Mouse (Mus musculus) hindbrain, embryonic 13.5 days (tissue): ENCODE results near the gene Btg3. TPM values are rescaled to one million over a fixed set of nuclear protein-coding genes. Genes with fewer than 3 reads are reported as not detected.

Experiments used
- ATAC-seq: fragments of 200-750 bp; cut with Nextera tagmentation; 2 replicates; pipeline ENCODE4 v1.8.0; 2017; ENCODE audit warnings: moderate TSS enrichment; ENCODE audit not compliant: low FRiP score
- H3K27ac ChIP-seq: fragments of 300-500 bp; sonication (generic); 2 replicates; pipeline ENCODE4 v1.5.1; 2015; ENCODE audit warnings: inconsistent platforms, mild to moderate bottlenecking, moderate library complexity
- H3K27me3 ChIP-seq: fragments of 300-500 bp; sonication (generic); 2 replicates; pipeline ENCODE4 v1.6.1; 2015; ENCODE audit warnings: mild to moderate bottlenecking, inconsistent platforms
- H3K36me3 ChIP-seq: fragments of 300-500 bp; sonication (generic); 2 replicates; pipeline ENCODE4 v1.6.1; 2015; ENCODE audit warnings: mild to moderate bottlenecking, inconsistent platforms
- H3K4me1 ChIP-seq: fragments of 300-500 bp; sonication (generic); replicated peaks from 2 replicates; pipeline ENCODE4 v1.6.1; 2015; ENCODE audit warnings: inconsistent platforms
- H3K4me2 ChIP-seq: fragments of 300-500 bp; sonication (generic); 2 replicates; pipeline ENCODE4 v1.6.1; 2015; ENCODE audit warnings: inconsistent platforms, mild to moderate bottlenecking, moderate library complexity
- H3K4me3 ChIP-seq: fragments of 300-500 bp; sonication (generic); 2 replicates; pipeline ENCODE4 v1.5.1; 2015; ENCODE audit warnings: mild to moderate bottlenecking, inconsistent platforms
- H3K9ac ChIP-seq: fragments of 300-500 bp; sonication (generic); 2 replicates; pipeline ENCODE4 v1.6.1; 2015; ENCODE audit warnings: mild to moderate bottlenecking, inconsistent platforms
- H3K9me3 ChIP-seq: fragments of 300-500 bp; sonication (generic); 2 replicates; pipeline ENCODE4 v1.6.1; 2016; ENCODE audit warnings: inconsistent platforms
- WGBS: fragments of 180-500 bp; shearing (Covaris S2); methylation state at CpG from one replicate; pipeline ENCODE4 v1.1.7; 2015; 5-methylcytosine and 5-hydroxymethylcytosine counted together
- polyA plus RNA-seq: library from polyadenylated mRNA; unstranded; fragments of >200 nt; fragmentation: Nextera tagmentation; extraction: Ambion mirVana; gene quantifications from 2 replicates; pipeline ENCODE4 v1.2.1, GENCODE M21; 2015

Gene Btg3
- polyA plus RNA-seq, 1 experiment from 2014 or later = 26.1 TPM

GRCm38 (mm10) chr16:78341356-78341755, 35.6 kb downstream of the Btg3 start:
- Histone ChIP-seq H3K4me1 (no peaks in the 10 kb centered on the region), H3K36me3 (peaks cover 12% of the 10 kb centered on the region), H3K4me3 (no peak overlapping the region), H3K27me3 (no peaks in the 10 kb centered on the region), H3K4me2 (no peak overlapping the region), H3K9me3 (no peaks in the 10 kb centered on the region), H3K9ac (no peak overlapping the region), H3K27ac (no peak overlapping the region)
- no peak for ATAC-seq
- WGBS = 59% methylated on average over 4 of the region's 4 CpGs

GRCm38 (mm10) chr16:78337226-78337625, 39.8 kb downstream of the Btg3 start:
- Histone ChIP-seq H3K9ac (no peak overlapping the region; the same call in 1 of the 2 replicates), H3K4me2 (no peak overlapping the region), H3K4me3 (no peak overlapping the region), H3K27ac (no peak overlapping the region), H3K27me3 (no peaks in the 10 kb centered on the region), H3K36me3 (peaks cover 47% of the 10 kb centered on the region), H3K9me3 (no peaks in the 10 kb centered on the region), H3K4me1 (no peaks in the 10 kb centered on the region)
- ATAC-seq = no peak
- 76% methylated on average over 8 of the region's 8 CpGs for WGBS

- 0 out of 2 replicates have a peak, but pooled peaks cover 4% of the 10 kb centered on the region for H3K4me1 ChIP-seq
- no peak overlapping the region for H3K4me3 ChIP-seq
- H3K9me3 ChIP-seq = no peaks in the 10 kb centered on the region
- 93% methylated on average over 12 of the region's 12 CpGs for WGBS
- no peak overlapping the region for H3K4me2 ChIP-seq
- H3K27me3 ChIP-seq = no peaks in the 10 kb centered on the region
- no peak for ATAC-seq
- H3K27ac ChIP-seq = no peak overlapping the region
- H3K9ac ChIP-seq = no peak overlapping the region
- H3K36me3 ChIP-seq = peaks cover 73% of the 10 kb centered on the region
Measured at GRCm38 (mm10) chr16:78327999-78328398, 49.0 kb downstream of the Btg3 start.

- ATAC-seq = no peak
- no peak overlapping the region for H3K9ac ChIP-seq
- WGBS = 91% methylated on average over 7 of the region's 7 CpGs
Measured at GRCm38 (mm10) chr16:78327562-78327961, 49.4 kb downstream of the Btg3 start.

GRCm38 (mm10) chr16:78325972-78326848, 50.8 kb downstream of the Btg3 start:
- Histone ChIP-seq H3K4me2 (no peak overlapping the region), H3K4me1 (peaks cover 20% of the 10 kb centered on the region), H3K27me3 (no peaks in the 10 kb centered on the region), H3K9me3 (no peaks in the 10 kb centered on the region), H3K9ac (no peak overlapping the region), H3K4me3 (no peak overlapping the region), H3K27ac (no peak overlapping the region), H3K36me3 (peaks cover 58% of the 10 kb centered on the region)
- ATAC-seq = no peak
- WGBS = 79% methylated on average over 27 of the region's 27 CpGs

More at GRCm38 (mm10) chr16:78327562-78327961, 49.4 kb downstream of the Btg3 start:
- H3K27me3 ChIP-seq = no peaks in the 10 kb centered on the region
- peaks cover 68% of the 10 kb centered on the region for H3K36me3 ChIP-seq
- H3K4me1 ChIP-seq = peaks cover 8% of the 10 kb centered on the region
- H3K4me2 ChIP-seq = no peak overlapping the region
- no peaks in the 10 kb centered on the region for H3K9me3 ChIP-seq
- no peak overlapping the region for H3K27ac ChIP-seq
- H3K4me3 ChIP-seq = no peak overlapping the region

GRCm38 (mm10) chr16:78322140-78322539, 54.9 kb downstream of the Btg3 start:
- H3K36me3 ChIP-seq = peaks cover 22% of the 10 kb centered on the region
- ATAC-seq = peak; percentile 32
- 11% methylated on average over 7 of the region's 7 CpGs for WGBS

GRCm38 (mm10) chr16:78321559-78321958, 55.4 kb downstream of the Btg3 start:
- peaks cover 38% of the 10 kb centered on the region for H3K4me1 ChIP-seq
- ATAC-seq = no peak
- no peaks in the 10 kb centered on the region for H3K27me3 ChIP-seq
- H3K27ac ChIP-seq = peak overlapping the region; percentile 45; the same call in 1 of the 2 replicates
- WGBS = 4% methylated on average over 7 of the region's 7 CpGs
- no peak overlapping the region for H3K4me3 ChIP-seq
- peaks cover 17% of the 10 kb centered on the region for H3K36me3 ChIP-seq
- H3K9ac ChIP-seq = no peak overlapping the region
- H3K9me3 ChIP-seq = no peaks in the 10 kb centered on the region
- peak overlapping the region; percentile 28; the same call in 1 of the 2 replicates for H3K4me2 ChIP-seq

More at GRCm38 (mm10) chr16:78322140-78322539, 54.9 kb downstream of the Btg3 start:
- H3K27ac ChIP-seq = peak overlapping the region; percentile 45
- peak overlapping the region; percentile 19; the same call in 1 of the 2 replicates for H3K9ac ChIP-seq
- peak overlapping the region; percentile 28; the same call in 1 of the 2 replicates for H3K4me2 ChIP-seq
- no peaks in the 10 kb centered on the region for H3K9me3 ChIP-seq
- H3K4me1 ChIP-seq = peaks cover 36% of the 10 kb centered on the region
- H3K4me3 ChIP-seq = no peak overlapping the region
- H3K27me3 ChIP-seq = no peaks in the 10 kb centered on the region

GRCm38 (mm10) chr16:78319711-78320110, 57.3 kb downstream of the Btg3 start:
- ATAC-seq = no peak
- no peaks in the 10 kb centered on the region for H3K36me3 ChIP-seq
- H3K4me2 ChIP-seq = no peak overlapping the region
- WGBS = 74% methylated on average over 7 of the region's 7 CpGs
- no peak overlapping the region for H3K27ac ChIP-seq
- H3K27me3 ChIP-seq = no peaks in the 10 kb centered on the region
- peaks cover 43% of the 10 kb centered on the region for H3K4me1 ChIP-seq
- H3K4me3 ChIP-seq = no peak overlapping the region
- no peaks in the 10 kb centered on the region for H3K9me3 ChIP-seq
- H3K9ac ChIP-seq = no peak overlapping the region

GRCm38 (mm10) chr16:78317960-78318359, 59.0 kb downstream of the Btg3 start:
- H3K27me3 ChIP-seq = no peaks in the 10 kb centered on the region
- ATAC-seq = no peak
- 86% methylated on average over 7 of the region's 7 CpGs for WGBS
- no peak overlapping the region for H3K4me3 ChIP-seq
- no peak overlapping the region for H3K27ac ChIP-seq
- H3K4me2 ChIP-seq = no peak overlapping the region
- no peaks in the 10 kb centered on the region for H3K36me3 ChIP-seq
- H3K4me1 ChIP-seq = peaks cover 56% of the 10 kb centered on the region
- no peaks in the 10 kb centered on the region for H3K9me3 ChIP-seq
- H3K9ac ChIP-seq = no peak overlapping the region

GRCm38 (mm10) chr16:78316849-78317248, 60.1 kb downstream of the Btg3 start:
- H3K36me3 ChIP-seq = no peaks in the 10 kb centered on the region
- H3K4me2 ChIP-seq = no peak overlapping the region
- H3K27me3 ChIP-seq = no peaks in the 10 kb centered on the region
- no peaks in the 10 kb centered on the region for H3K9me3 ChIP-seq
- H3K9ac ChIP-seq = no peak overlapping the region
- ATAC-seq = no peak
- H3K4me3 ChIP-seq = no peak overlapping the region
- H3K4me1 ChIP-seq = peaks cover 55% of the 10 kb centered on the region
- H3K27ac ChIP-seq = no peak overlapping the region
- 87% methylated on average over 9 of the region's 9 CpGs for WGBS

GRCm38 (mm10) chr16:78314026-78314425, 63.0 kb downstream of the Btg3 start:
- ATAC-seq = no peak
- WGBS = 29% methylated on average over 6 of the region's 6 CpGs
- H3K36me3 ChIP-seq = 0 out of 2 replicates have a peak, but pooled peaks cover 3% of the 10 kb centered on the region
- peak overlapping the region; percentile 44; the same call in 1 of the 2 replicates for H3K9ac ChIP-seq
- peaks cover 58% of the 10 kb centered on the region for H3K4me1 ChIP-seq
- H3K4me3 ChIP-seq = peak overlapping the region; percentile 22; the same call in 1 of the 2 replicates
- H3K27ac ChIP-seq = peak overlapping the region; percentile 72
- H3K4me2 ChIP-seq = peak overlapping the region; percentile 47
- H3K9me3 ChIP-seq = no peaks in the 10 kb centered on the region
- no peaks in the 10 kb centered on the region for H3K27me3 ChIP-seq

- WGBS = 35% methylated on average over 16 of the region's 16 CpGs
- Histone ChIP-seq H3K27ac (peak overlapping the region; percentile 72), H3K27me3 (no peaks in the 10 kb centered on the region), H3K36me3 (0 out of 2 replicates have a peak, but pooled peaks cover 3% of the 10 kb centered on the region), H3K4me2 (peak overlapping the region; percentile 47), H3K4me3 (peak overlapping the region; percentile 22; the same call in 1 of the 2 replicates), H3K4me1 (peaks cover 58% of the 10 kb centered on the region), H3K9me3 (no peaks in the 10 kb centered on the region), H3K9ac (no peak overlapping the region; the same call in 1 of the 2 replicates)
- ATAC-seq = peak; percentile 41; the same call in 1 of the 2 replicates
Measured at GRCm38 (mm10) chr16:78313135-78313887, 63.7 kb downstream of the Btg3 start.
